In genomic region chr2:65909724-65910521, GRCm38 (mm10) we compare ENCODE assay signal across 12 mouse cellular contexts.
A peak's percentile ranks its signal among the peaks of the same experiment; 100 is the strongest.
DNase-seq lines count a peak whose midpoint lies in the region; ATAC-seq and TF ChIP-seq lines count a peak whose summit lies in the region.
"Had no signal": no experiment of that assay in that cellular context is flagged by ENCODE, and none has a peak within 500 bp of the region (broad histone marks: within the 10 kb centered on the region; RNA-seq: fewer than 3 reads in every experiment).

No protein-coding gene starts in this region.

- intact Hi-C loops in heart, postnatal 10 days (cut with DNase I), result no loop called here

- no peak for DNase-seq in heart, postnatal 10 days
- peak; percentile 17 for DNase-seq in MN1 (ENCODE audit: low spot score)
- DNase-seq in midbrain, embryonic 14.5 days, result peak; percentile 58
- DNase-seq in gastrocnemius, adult 8-10 months (ENCODE audit: low spot score in 2 of 2), result no peak
- DNase-seq in gastrocnemius, postnatal 10 days, result no peak
- DNase-seq: B cell, adult 2 months; cerebellum, postnatal 14 days had no signal

- H3K27ac ChIP-seq in heart, embryonic 12.5 days (ENCODE audit: poor library complexity, severe bottlenecking), result no peak overlapping the region
- no peak overlapping the region for H3K27ac ChIP-seq in forebrain, embryonic 16.5 days (ENCODE audit: low read length)
- H3K27ac ChIP-seq in midbrain, embryonic 14.5 days (replicated peaks; ENCODE audit: low read depth, low read length), result no peak overlapping the region
- H3K27ac ChIP-seq in intestine, postnatal 0 days (ENCODE audit: low read depth, low read length), result no peak overlapping the region
- H3K27ac ChIP-seq: lung, embryonic 15.5 days had no signal

- H3K27me3 ChIP-seq in heart, embryonic 12.5 days (replicated peaks), result no peaks in the 10 kb centered on the region
- no peaks in the 10 kb centered on the region for H3K27me3 ChIP-seq in forebrain, embryonic 16.5 days (replicated peaks; ENCODE audit: control insufficient read depth, insufficient read depth, low read length)
- no peaks in the 10 kb centered on the region for H3K27me3 ChIP-seq in midbrain, embryonic 14.5 days (ENCODE audit: control insufficient read depth, insufficient read depth, low read length)
- H3K27me3 ChIP-seq in intestine, postnatal 0 days (replicated peaks; ENCODE audit: control insufficient read depth, insufficient read depth, low read length), result no peaks in the 10 kb centered on the region
- H3K27me3 ChIP-seq: lung, embryonic 15.5 days; Patski had no signal

- 19% methylated on average over 13 of the region's 13 CpGs for WGBS in heart, embryonic 12.5 days
- WGBS in forebrain, embryonic 16.5 days, result 6% methylated on average over 13 of the region's 13 CpGs
- 8% methylated on average over 13 of the region's 13 CpGs for WGBS in midbrain, embryonic 14.5 days
- 39% methylated on average over 13 of the region's 13 CpGs for WGBS in intestine, postnatal 0 days

- no peak overlapping the region for H3K9ac ChIP-seq in heart, embryonic 12.5 days
- H3K9ac ChIP-seq in forebrain, embryonic 16.5 days (replicated peaks; ENCODE audit: low read depth, low read length), result no peak overlapping the region
- H3K9ac ChIP-seq in midbrain, embryonic 14.5 days (replicated peaks; ENCODE audit: low read length), result no peak overlapping the region
- H3K9ac ChIP-seq in intestine, postnatal 0 days (ENCODE audit: low read depth, low read length), result no peak overlapping the region
- H3K9ac ChIP-seq: lung, embryonic 15.5 days had no signal

- H3K4me3 ChIP-seq in heart, embryonic 12.5 days, result peak overlapping the region; percentile 9; the same call in 1 of the 2 replicates
- H3K4me3 ChIP-seq in forebrain, embryonic 16.5 days (replicated peaks; ENCODE audit: low read length), result no peak overlapping the region
- H3K4me3 ChIP-seq in midbrain, embryonic 14.5 days (replicated peaks; ENCODE audit: low read depth, low read length), result no peak overlapping the region
- H3K4me3 ChIP-seq in intestine, postnatal 0 days (ENCODE audit: low read depth, low read length), result no peak overlapping the region
- H3K4me3 ChIP-seq: lung, embryonic 15.5 days had no signal

- H3K4me2 ChIP-seq in heart, embryonic 12.5 days, result peak overlapping the region; percentile 51
- H3K4me2 ChIP-seq in forebrain, embryonic 16.5 days (ENCODE audit: low read length), result 0 out of 2 replicates have a peak overlapping the region, but pooled peaks have one; percentile 16
- peak overlapping the region; percentile 9; the same call in 1 of the 2 replicates for H3K4me2 ChIP-seq in midbrain, embryonic 14.5 days (ENCODE audit: low read length)
- H3K4me2 ChIP-seq in intestine, postnatal 0 days (replicated peaks; ENCODE audit: low read depth), result no peak overlapping the region
- H3K4me2 ChIP-seq: lung, embryonic 15.5 days had no signal

- H3K36me3 ChIP-seq in heart, embryonic 12.5 days, result no peaks in the 10 kb centered on the region
- no peaks in the 10 kb centered on the region for H3K36me3 ChIP-seq in forebrain, embryonic 16.5 days (ENCODE audit: control insufficient read depth, insufficient read depth)
- H3K36me3 ChIP-seq in midbrain, embryonic 14.5 days (ENCODE audit: control insufficient read depth, insufficient read depth, low read length), result no peaks in the 10 kb centered on the region
- no peaks in the 10 kb centered on the region for H3K36me3 ChIP-seq in intestine, postnatal 0 days (ENCODE audit: control insufficient read depth, insufficient read depth)
- H3K36me3 ChIP-seq: lung, embryonic 15.5 days had no signal

- no peaks in the 10 kb centered on the region for H3K9me3 ChIP-seq in heart, embryonic 12.5 days (replicated peaks)
- H3K9me3 ChIP-seq in forebrain, embryonic 16.5 days (ENCODE audit: control insufficient read depth, low read length), result no peaks in the 10 kb centered on the region
- no peaks in the 10 kb centered on the region for H3K9me3 ChIP-seq in midbrain, embryonic 14.5 days (ENCODE audit: control insufficient read depth, low read length)
- H3K9me3 ChIP-seq in intestine, postnatal 0 days (ENCODE audit: control insufficient read depth), result no peaks in the 10 kb centered on the region
- H3K9me3 ChIP-seq: lung, embryonic 15.5 days had no signal

- H3K4me1 ChIP-seq in heart, embryonic 12.5 days (replicated peaks), result 0 out of 2 replicates have a peak, but pooled peaks cover 3% of the 10 kb centered on the region
- H3K4me1 ChIP-seq in forebrain, embryonic 16.5 days (replicated peaks; ENCODE audit: control insufficient read depth, insufficient read depth, low read length), result peaks cover 5% of the 10 kb centered on the region
- H3K4me1 ChIP-seq in midbrain, embryonic 14.5 days (ENCODE audit: control insufficient read depth, insufficient read depth, low read length), result peaks cover 16% of the 10 kb centered on the region
- no peaks in the 10 kb centered on the region for H3K4me1 ChIP-seq in intestine, postnatal 0 days (replicated peaks; ENCODE audit: control insufficient read depth, insufficient read depth, low read length)
- H3K4me1 ChIP-seq: lung, embryonic 15.5 days had no signal

- TF ChIP-seq CTCF in intestine, postnatal 0 days (IDR thresholded peaks at IDR 0.05; ENCODE audit: low read depth), result no peak

- no peak for ATAC-seq in heart, embryonic 12.5 days (ENCODE audit: insufficient number of reproducible peaks, low FRiP score)
- peak; percentile 29; the same call in 1 of the 2 replicates for ATAC-seq in forebrain, embryonic 16.5 days
- ATAC-seq in midbrain, embryonic 14.5 days (ENCODE audit: low FRiP score, low TSS enrichment), result no peak
- no peak for ATAC-seq in intestine, postnatal 0 days
- ATAC-seq: Patski had no signal

Comparison
In these comparisons a context has a peak if more than half of its experiments do, and no peak if none do; other contexts are left out.
1. DNase-seq: peak in MN1 (single experiment) and midbrain, embryonic 14.5 days (single experiment); none in heart, postnatal 10 days (0 of 2), gastrocnemius, adult 8-10 months (0 of 2) and gastrocnemius, postnatal 10 days (single experiment).